Mouse (Mus musculus) heart, embryonic 10.5 days (tissue): Measurements from ENCODE around the gene Pip5k1b. TPM values are rescaled to one million over a fixed set of nuclear protein-coding genes. Genes with fewer than 3 reads are reported as not detected.

Experiments
- DNase-seq: peaks from one replicate; pipeline ENCODE4 v3.0.0-alpha.2; 2017; ENCODE audit warnings: low spot score
- H3K27ac ChIP-seq: fragments of 300-500 bp; sonication (generic); 2 replicates; pipeline ENCODE4 v1.5.1; 2016; ENCODE audit warnings: mild to moderate bottlenecking
- H3K27me3 ChIP-seq: fragments of 300-500 bp; sonication (generic); 2 replicates; pipeline ENCODE4 v1.6.1; 2016; ENCODE audit warnings: mild to moderate bottlenecking; ENCODE audit not compliant: poor library complexity, insufficient read depth, severe bottlenecking
- H3K36me3 ChIP-seq: fragments of 300-500 bp; sonication (generic); 2 replicates; pipeline ENCODE4 v1.6.1; 2016; ENCODE audit warnings: mild to moderate bottlenecking, moderate library complexity
- H3K4me1 ChIP-seq: fragments of 300-500 bp; sonication (generic); 2 replicates; pipeline ENCODE4 v1.6.1; 2016; ENCODE audit warnings: mild to moderate bottlenecking
- H3K4me3 ChIP-seq: fragments of 300-500 bp; sonication (generic); 2 replicates; pipeline ENCODE4 v1.5.1; 2016; ENCODE audit warnings: mild to moderate bottlenecking, moderate library complexity
- H3K9me3 ChIP-seq: fragments of 300-500 bp; sonication (generic); 2 replicates; pipeline ENCODE4 v1.6.1; 2016; ENCODE audit warnings: mild to moderate bottlenecking, moderate library complexity
- WGBS: fragments of 180-500 bp; shearing (Covaris S2); methylation state at CpG from one replicate; pipeline ENCODE4 v1.1.7; 2016; 5-methylcytosine and 5-hydroxymethylcytosine counted together
- polyA plus RNA-seq: library from polyadenylated mRNA; unstranded; fragments of >200 nt; fragmentation: Nextera tagmentation; extraction: Ambion mirVana; gene quantifications from 2 replicates; pipeline ENCODE4 v1.2.1, GENCODE M21; 2016

Pip5k1b gene
- polyA plus RNA-seq, 1 experiment from 2014 or later, result 6.3 TPM

DNA sequence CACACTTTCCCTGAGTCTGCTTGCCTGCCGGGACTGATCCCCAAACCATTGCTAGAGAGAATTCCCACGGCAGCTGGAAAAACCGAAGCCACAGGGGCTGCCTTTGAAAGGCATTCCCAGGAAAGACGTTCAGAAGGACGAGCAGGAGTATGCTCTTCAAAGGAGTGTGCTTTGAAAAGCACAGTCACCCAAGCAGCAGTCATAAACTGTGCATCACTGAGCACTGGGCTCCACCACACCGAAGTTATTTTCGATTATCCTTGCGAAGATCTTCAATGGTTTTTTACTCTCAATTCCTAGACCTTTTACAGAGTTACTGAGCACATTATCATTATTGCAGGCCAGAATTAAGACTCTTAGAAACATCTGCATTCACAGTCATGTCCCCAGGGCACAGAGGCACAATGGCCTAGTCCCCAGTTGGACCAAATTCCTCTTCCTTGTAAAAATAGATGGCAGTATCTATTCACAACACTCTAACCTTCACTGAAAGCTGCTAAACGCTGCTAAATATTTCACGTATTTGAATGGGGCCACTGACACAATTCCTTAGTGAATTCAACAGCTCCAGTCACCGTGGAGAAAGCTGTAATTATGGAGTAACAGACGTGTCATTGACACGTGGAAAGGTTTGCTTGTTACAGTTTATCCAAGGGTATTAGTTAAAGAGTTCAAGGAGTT, 47.4 kb downstream of the Pip5k1b start:
- H3K4me1 ChIP-seq, result peaks cover 55% of the 10 kb centered on the region
- no peaks in the 10 kb centered on the region for H3K9me3 ChIP-seq
- no peaks in the 10 kb centered on the region for H3K36me3 ChIP-seq
- H3K27me3 ChIP-seq, result no peaks in the 10 kb centered on the region
- H3K27ac ChIP-seq, result no peak overlapping the region
- H3K4me3 ChIP-seq, result no peak overlapping the region
- 57% methylated on average over 13 of the region's 13 CpGs for WGBS
- peak; percentile 57 for DNase-seq

DNA sequence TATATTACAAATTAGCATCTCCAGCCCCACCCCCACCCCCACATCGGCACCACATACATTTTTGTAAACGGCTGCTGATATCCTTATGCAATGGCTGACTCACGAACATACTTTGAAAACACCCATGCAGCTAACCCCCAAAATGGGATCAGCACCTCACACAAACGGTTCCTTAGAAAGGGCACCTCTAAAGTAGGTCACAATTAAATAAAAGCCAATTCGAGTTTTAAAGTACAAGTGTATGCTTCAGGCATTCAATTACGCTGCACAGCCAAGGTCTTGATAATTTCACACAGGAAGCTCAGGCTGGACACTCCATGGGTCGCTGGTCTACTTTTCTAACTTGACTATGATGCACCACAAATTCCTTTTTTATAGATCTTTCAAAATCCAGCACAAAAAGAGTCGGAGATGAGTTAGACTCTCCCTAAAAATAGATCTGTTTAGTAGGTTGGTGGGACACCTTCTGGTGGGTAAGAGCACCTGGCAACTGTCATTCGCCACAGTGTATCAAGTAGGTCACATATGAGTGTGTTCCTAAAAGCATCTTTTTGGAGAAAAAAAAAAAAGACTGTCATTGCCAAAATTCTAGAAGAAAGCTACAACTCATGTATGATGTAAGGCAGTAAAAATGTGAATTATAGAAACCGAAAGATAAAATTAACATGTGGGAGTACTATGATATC, 52.8 kb downstream of the Pip5k1b start:
- no peak overlapping the region for H3K4me3 ChIP-seq
- H3K36me3 ChIP-seq, result no peaks in the 10 kb centered on the region
- H3K9me3 ChIP-seq, result no peaks in the 10 kb centered on the region
- 76% methylated on average over 10 of the region's 10 CpGs for WGBS
- peak; percentile 56 for DNase-seq
- H3K27ac ChIP-seq, result no peak overlapping the region
- peaks cover 20% of the 10 kb centered on the region for H3K4me1 ChIP-seq
- H3K27me3 ChIP-seq, result no peaks in the 10 kb centered on the region

GRCm38 (mm10) chr19:24501525-24501924, 54.1 kb downstream of the Pip5k1b start:
- Histone ChIP-seq H3K36me3 (no peaks in the 10 kb centered on the region), H3K27me3 (no peaks in the 10 kb centered on the region), H3K4me1 (peaks cover 21% of the 10 kb centered on the region; the same call in 1 of the 2 replicates), H3K27ac (0 out of 2 replicates have a peak overlapping the region, but pooled peaks have one; percentile 22), H3K4me3 (no peak overlapping the region), H3K9me3 (no peaks in the 10 kb centered on the region)
- peak; percentile 57 for DNase-seq

DNA sequence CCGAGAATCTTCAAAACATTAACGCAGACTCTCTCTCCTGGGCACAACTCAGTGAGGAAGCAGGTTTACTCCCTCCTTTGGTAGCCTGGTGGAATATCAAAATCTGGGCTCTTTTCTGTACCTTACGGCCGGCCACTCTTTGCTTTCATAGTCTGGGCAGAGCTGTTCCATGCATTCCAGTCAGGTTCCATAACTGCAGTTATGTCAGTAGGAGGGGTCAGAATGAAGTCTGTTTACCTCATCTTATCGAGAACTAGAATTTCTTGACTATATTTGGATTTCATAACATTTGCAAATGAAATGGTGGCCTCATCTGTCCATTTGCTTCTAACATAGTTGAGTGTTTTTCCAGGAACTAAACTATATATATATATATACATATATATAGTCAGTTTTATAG, 55.2 kb downstream of the Pip5k1b start:
- Histone ChIP-seq H3K4me3 (no peak overlapping the region), H3K4me1 (peaks cover 16% of the 10 kb centered on the region; the same call in 1 of the 2 replicates), H3K27me3 (no peaks in the 10 kb centered on the region), H3K36me3 (no peaks in the 10 kb centered on the region), H3K9me3 (no peaks in the 10 kb centered on the region), H3K27ac (no peak overlapping the region)
- no peak for DNase-seq
- 86% methylated on average over 5 of the region's 5 CpGs for WGBS

- peaks cover 16% of the 10 kb centered on the region; the same call in 1 of the 2 replicates for H3K4me1 ChIP-seq
- no peak overlapping the region for H3K4me3 ChIP-seq
- H3K27ac ChIP-seq, result no peak overlapping the region
- H3K27me3 ChIP-seq, result no peaks in the 10 kb centered on the region
- DNase-seq, result peak; percentile 0
- no peaks in the 10 kb centered on the region for H3K9me3 ChIP-seq
- 83% methylated on average over 3 of the region's 3 CpGs for WGBS
- no peaks in the 10 kb centered on the region for H3K36me3 ChIP-seq
These were observed 56.4 kb downstream of the Pip5k1b start for GRCm38 (mm10) chr19:24499291-24499690.

DNA sequence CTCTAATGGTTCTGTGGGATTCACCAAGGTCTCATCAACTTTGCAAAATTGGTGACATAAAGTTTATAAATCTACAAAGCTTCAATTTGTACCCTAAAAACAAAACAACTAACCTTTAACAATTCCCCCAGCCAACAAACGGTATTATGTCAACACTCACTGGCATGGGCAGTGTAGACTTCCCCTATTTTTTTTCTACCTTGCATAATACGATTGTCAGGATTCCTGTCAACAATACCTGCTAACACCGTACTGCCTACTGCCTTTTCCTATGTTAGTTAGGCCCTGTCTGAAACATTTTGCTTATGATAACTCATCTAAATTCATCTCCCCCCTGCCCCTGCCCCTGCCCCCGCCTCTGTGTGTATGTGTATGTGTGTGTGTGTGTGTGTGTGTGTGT, 61.8 kb downstream of the Pip5k1b start:
- H3K36me3 ChIP-seq, result no peaks in the 10 kb centered on the region
- H3K4me3 ChIP-seq, result no peak overlapping the region
- DNase-seq, result no peak
- peaks cover 34% of the 10 kb centered on the region for H3K4me1 ChIP-seq
- H3K9me3 ChIP-seq, result no peaks in the 10 kb centered on the region
- no peaks in the 10 kb centered on the region for H3K27me3 ChIP-seq
- H3K27ac ChIP-seq, result no peak overlapping the region
- 82% methylated on average over 4 of the region's 4 CpGs for WGBS

DNA sequence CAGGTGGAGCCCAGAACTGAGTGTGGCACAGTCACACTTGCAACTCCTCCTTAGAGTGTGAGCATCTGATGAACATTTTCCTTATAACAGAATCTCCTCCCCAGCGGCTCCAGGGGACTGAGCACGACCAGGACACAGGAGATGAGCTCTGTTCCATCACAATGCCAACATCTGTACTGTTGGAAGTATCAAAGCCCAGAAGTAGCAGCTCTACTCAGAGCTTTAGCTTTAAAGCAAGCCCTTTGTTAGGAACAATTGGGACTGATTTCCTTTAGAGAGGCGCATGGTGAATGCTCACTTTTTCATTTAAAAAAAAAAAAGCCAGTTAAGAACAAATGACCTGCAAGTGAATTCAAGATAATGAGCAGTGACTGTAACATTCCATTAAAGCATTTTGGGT, 63.8 kb downstream of the Pip5k1b start:
- no peaks in the 10 kb centered on the region for H3K9me3 ChIP-seq
- H3K27ac ChIP-seq, result no peak overlapping the region
- H3K4me1 ChIP-seq, result peaks cover 33% of the 10 kb centered on the region
- H3K36me3 ChIP-seq, result no peaks in the 10 kb centered on the region
- H3K27me3 ChIP-seq, result no peaks in the 10 kb centered on the region
- DNase-seq, result no peak
- H3K4me3 ChIP-seq, result no peak overlapping the region
- WGBS, result 62% methylated on average over 3 of the region's 3 CpGs

DNA sequence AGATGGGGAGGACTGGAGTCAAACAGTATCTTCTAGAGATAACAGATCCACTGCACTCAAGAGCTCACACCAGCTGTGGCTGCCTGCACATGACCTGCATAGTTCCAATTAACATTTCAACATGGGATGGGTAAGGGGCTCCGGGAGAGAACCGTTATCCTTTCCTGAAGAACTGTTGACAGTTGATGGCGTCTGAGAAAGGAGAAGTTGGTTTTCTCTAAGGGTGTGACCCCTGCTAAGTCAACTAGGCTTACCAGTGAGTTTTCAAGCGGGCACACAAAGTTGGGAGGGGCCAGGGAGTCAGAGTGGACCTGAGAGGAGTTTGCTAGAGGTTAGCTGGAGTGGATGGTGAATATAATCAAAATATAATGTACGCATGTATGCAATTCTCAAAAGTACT, 65.4 kb downstream of the Pip5k1b start:
- Histone ChIP-seq H3K4me1 (peaks cover 36% of the 10 kb centered on the region), H3K9me3 (no peaks in the 10 kb centered on the region), H3K36me3 (no peaks in the 10 kb centered on the region), H3K27me3 (no peaks in the 10 kb centered on the region), H3K4me3 (no peak overlapping the region), H3K27ac (0 out of 2 replicates have a peak overlapping the region, but pooled peaks have one; percentile 37)
- 38% methylated on average over 5 of the region's 5 CpGs for WGBS
- DNase-seq, result no peak

DNA sequence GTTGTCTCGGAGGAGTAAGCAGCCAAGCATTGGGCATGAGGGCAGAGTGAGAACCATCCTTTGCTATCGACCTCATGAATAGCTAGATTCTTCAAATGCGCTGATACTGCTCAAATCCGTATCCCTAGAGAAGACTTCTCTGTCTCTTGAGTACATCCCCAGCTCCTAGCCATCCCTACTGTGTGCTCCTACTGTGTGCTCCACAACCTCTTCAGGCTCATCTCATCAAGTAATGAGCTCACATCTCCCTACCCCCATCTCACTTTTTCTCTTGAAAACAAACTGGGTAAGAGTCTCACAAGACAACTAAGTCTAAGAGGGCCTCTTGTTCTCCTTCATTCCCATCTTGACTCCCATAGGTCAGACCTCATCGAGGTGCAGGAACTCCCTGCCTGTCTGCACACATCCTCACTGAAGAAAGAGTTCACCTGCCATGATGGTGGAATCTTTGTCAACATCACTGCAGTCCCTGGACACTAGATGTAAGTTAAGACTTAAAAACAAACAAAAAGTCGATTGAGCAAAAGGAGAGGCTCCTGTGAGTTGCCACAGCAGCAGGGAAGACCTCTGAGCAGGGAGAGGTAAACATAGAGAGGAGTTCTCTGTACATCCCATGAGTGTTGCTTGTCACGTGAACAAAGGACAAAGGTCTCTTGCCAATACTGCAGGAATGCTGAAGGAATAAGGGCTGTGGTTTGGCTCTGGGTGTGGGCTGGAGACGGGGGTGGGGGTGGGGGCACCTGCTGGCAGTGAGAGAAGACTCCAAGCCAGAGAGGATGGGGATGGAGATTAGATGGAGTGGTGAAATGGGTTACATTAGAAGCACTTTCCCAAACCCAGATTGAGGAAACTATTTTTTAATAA, 69.0 kb downstream of the Pip5k1b start:
- H3K27ac ChIP-seq, result peak overlapping the region; percentile 49; the same call in 1 of the 2 replicates
- no peaks in the 10 kb centered on the region for H3K36me3 ChIP-seq
- no peaks in the 10 kb centered on the region for H3K9me3 ChIP-seq
- no peak overlapping the region for H3K4me3 ChIP-seq
- DNase-seq, result no peak
- peaks cover 36% of the 10 kb centered on the region for H3K4me1 ChIP-seq
- H3K27me3 ChIP-seq, result no peaks in the 10 kb centered on the region
- WGBS, result 75% methylated on average over 8 of the region's 8 CpGs

- no peak for DNase-seq
- H3K4me1 ChIP-seq, result peaks cover 19% of the 10 kb centered on the region
- no peak overlapping the region for H3K27ac ChIP-seq
- no peaks in the 10 kb centered on the region for H3K27me3 ChIP-seq
- H3K4me3 ChIP-seq, result no peak overlapping the region
- no peaks in the 10 kb centered on the region for H3K9me3 ChIP-seq
- H3K36me3 ChIP-seq, result no peaks in the 10 kb centered on the region
- WGBS, result 58% methylated on average over 4 of the region's 4 CpGs
These were observed 71.0 kb downstream of the Pip5k1b start for GRCm38 (mm10) chr19:24484612-24485194.

- Histone ChIP-seq H3K27me3 (no peaks in the 10 kb centered on the region), H3K4me1 (peaks cover 16% of the 10 kb centered on the region), H3K36me3 (no peaks in the 10 kb centered on the region), H3K9me3 (no peaks in the 10 kb centered on the region), H3K4me3 (no peak overlapping the region), H3K27ac (no peak overlapping the region)
- DNase-seq, result no peak
- WGBS, result 67% methylated on average over 2 of the region's 2 CpGs
These were observed 74.8 kb downstream of the Pip5k1b start for GRCm38 (mm10) chr19:24480916-24481315.

DNA sequence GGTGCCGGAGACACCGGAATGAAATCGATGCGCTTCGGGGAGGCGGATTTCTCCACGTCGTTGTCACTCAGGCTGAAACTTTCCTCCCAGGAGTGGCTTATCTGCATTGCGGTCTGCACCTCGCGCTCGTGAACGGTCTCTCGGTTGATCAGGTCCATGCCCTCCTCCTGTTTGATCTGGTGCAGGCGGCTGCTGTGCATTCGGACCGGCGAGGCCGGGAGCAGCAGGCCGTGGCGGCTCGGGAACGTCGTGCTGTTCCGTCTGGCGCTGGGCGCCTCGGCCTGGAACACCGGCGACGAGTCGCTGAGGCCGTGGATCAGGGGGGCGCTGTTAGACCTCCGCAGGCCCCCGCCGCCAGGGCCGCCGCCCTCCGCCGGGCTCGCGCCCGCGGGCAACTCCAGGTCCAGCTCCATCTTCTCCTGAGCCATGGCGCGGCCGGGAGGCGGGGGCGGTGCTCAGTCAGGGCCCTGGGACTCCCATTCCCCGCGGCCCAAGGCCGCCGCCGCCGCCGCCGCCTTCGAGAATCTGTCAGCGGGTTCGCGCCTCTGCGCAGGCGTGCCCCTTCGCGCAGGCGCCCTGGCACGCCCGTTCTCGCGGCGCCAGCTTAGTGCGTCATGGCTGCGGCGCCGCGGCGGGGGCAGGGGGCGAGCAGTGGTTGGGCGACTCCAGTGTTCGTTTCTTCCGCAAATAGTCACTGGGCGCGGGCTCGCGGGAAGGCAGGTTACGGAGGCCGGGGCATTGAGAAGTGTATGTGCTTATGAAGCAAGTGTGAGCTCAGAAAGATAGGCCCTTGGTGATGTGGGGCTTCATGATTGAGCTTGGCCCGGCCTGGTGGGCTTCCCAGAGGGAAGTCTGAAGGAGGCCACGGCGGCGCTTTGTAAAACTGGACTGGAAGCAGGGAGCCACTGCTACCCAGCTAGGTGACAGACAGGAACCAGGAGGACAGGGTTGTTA, 78.5 kb downstream of the Pip5k1b start, which contains the start of gene Fam122a:
TSS of gene Fam122a (minus strand) at position 428 of the 954 bp plus-strand sequence.
- Histone ChIP-seq H3K4me1 (peaks cover 28% of the 10 kb centered on the region), H3K27me3 (no peaks in the 10 kb centered on the region), H3K9me3 (no peaks in the 10 kb centered on the region), H3K4me3 (peak within 1 kb of the TSS; percentile 90), H3K36me3 (peaks cover 7% of the 10 kb centered on the region; the same call in 1 of the 2 replicates), H3K27ac (peak within 1 kb of the TSS; percentile 96)
- DNase-seq, result peak; percentile 95
- under 1% methylated on average over 92 of the region's 92 CpGs for WGBS
